Mouse (Mus musculus): ENCODE results near the gene Mrgpra9.
"Not testable (repeated sequence)": the region's sequence is repeated elsewhere in the genome, so short reads cannot be mapped to it uniquely, and the experiment has no call there.

Mrgpra9 gene

GRCm38 (mm10) chr7:47252770-47253169 is at the start of gene Mrgpra9:
Gene Mrgpra9 (minus strand): TSS chr7:47252848.
- no peak for DNase-seq

DNA sequence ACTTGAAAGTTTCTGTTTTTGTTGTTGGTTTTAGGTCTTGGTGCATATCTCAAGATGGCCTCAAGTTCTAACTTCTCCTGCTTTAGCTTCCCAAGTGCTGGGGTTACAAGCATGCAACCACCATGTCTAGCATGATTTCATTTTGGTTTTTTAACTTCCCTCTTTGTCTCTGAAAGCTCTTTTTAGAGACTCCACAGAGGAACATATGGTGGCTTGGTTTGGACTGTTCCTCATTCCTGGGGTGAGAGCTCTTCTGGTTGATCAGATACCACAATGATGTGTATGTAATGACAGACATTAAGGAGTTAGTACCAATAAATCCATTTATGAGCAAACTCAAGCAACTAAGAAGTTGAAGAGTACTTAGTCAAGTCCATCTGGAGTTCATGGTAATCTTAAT is 47.0 kb upstream of the Mrgpra9 start:
- not testable (repeated sequence) for DNase-seq

- not testable (repeated sequence) for DNase-seq
These were observed 18.9 kb upstream of the Mrgpra9 start for GRCm38 (mm10) chr7:47271547-47271946.

- DNase-seq: peak in 1 of 2 experiments; percentile 5
These were observed 8.0 kb downstream of the Mrgpra9 start for GRCm38 (mm10) chr7:47244658-47245057.

GRCm38 (mm10) chr7:47204830-47205229 is 47.8 kb downstream of the Mrgpra9 start, which contains the start of gene Mrgpra6:
Gene Mrgpra6 (minus strand): TSS chr7:47204920.
- no peak for DNase-seq

- DNase-seq: no peak
These were observed 57.4 kb downstream of the Mrgpra9 start for GRCm38 (mm10) chr7:47195271-47195670.

All from lung, postnatal 4 days (tissue).